Mouse (Mus musculus): ENCODE data around the gene Mmrn2.

- TF ChIP-seq CTCF (IDR thresholded peaks at IDR 0.05; ENCODE audit: insufficient read depth, low read depth, low read length): no peak
- no peak for TF ChIP-seq POLR2A (IDR thresholded peaks at IDR 0.05; ENCODE audit: insufficient read depth, low read depth, low read length)
Measured at GRCm38 (mm10) chr14:34355301-34355700, 20.0 kb upstream of the Mmrn2 start, which contains the start of gene Fam25c.

All from olfactory bulb, adult 2 months (tissue).